Mouse (Mus musculus): ENCODE data around the gene Slc35b1. TPM values are rescaled to one million over a fixed set of nuclear protein-coding genes. Genes with fewer than 3 reads are reported as not detected.

Slc35b1 gene
- 70.8 to 79.6 TPM (median 76.6 TPM) in 4 replicates for total RNA-seq (2023; ENCODE audit: inconsistent age)

DNA sequence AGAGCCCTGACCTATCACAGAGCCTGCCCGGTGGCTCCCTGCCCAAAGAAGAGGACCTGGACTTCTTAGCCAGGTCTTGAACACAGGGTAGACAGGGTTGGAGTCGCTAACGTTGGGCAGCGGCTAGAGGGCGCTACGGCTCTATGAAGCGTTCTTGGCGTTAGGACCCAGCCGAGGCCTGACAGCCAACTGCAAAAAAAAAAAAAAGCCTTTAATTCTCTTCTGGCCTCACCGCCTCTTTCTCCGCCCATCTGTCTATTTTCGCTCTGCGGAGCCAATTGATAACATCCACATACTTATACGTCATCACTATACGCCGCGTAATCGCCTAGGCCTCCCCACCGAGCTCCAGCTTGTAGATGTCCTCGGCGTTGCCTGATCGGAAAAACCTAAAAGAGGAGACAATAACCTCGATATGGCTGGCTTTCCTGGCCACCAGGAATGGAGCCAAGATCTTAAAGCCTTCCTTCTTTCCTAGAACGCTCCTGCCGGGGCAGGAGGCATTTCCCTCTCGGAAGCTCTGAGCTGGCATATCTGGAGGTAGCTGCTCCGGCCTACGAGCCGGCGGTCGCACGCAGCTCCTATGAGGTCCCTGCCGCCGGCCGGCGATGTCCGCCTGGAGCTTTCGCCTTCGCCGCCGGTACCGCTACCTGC, at the start of gene Slc35b1:
Gene Slc35b1 (plus strand): TSS at position 374 of the 654 bp plus-strand sequence.

DNA sequence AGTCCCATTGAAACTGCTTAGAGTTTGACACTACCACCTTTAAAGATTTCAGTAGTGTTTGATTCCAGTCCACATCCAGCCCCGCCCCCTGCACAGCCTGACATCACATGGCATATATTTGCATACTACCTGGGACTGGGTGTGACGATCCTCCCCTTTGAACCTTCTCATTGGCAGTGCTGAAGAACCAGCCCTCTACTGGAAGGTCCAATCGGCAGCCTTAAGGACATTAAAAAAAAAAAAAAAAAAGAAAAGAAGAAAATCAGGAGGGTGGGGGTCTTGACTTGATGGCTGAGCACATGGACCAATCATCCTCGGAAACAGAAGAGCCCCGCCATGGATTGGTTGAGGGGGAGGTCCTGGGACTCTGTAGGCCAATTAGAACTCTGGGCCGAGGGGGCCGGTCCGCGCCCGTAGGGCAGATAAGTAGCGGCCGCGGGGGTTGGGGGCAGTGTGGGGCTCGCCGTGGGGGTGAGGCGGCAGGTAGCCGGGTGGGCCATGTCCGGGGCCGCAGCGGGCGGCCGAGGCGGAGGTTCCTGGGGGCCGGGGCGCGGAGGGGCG, 47.8 kb upstream of the Slc35b1 start, which contains the start of gene Fam117a:
Gene Fam117a (plus strand): TSS at position 451 of the 561 bp plus-strand sequence.

DNA sequence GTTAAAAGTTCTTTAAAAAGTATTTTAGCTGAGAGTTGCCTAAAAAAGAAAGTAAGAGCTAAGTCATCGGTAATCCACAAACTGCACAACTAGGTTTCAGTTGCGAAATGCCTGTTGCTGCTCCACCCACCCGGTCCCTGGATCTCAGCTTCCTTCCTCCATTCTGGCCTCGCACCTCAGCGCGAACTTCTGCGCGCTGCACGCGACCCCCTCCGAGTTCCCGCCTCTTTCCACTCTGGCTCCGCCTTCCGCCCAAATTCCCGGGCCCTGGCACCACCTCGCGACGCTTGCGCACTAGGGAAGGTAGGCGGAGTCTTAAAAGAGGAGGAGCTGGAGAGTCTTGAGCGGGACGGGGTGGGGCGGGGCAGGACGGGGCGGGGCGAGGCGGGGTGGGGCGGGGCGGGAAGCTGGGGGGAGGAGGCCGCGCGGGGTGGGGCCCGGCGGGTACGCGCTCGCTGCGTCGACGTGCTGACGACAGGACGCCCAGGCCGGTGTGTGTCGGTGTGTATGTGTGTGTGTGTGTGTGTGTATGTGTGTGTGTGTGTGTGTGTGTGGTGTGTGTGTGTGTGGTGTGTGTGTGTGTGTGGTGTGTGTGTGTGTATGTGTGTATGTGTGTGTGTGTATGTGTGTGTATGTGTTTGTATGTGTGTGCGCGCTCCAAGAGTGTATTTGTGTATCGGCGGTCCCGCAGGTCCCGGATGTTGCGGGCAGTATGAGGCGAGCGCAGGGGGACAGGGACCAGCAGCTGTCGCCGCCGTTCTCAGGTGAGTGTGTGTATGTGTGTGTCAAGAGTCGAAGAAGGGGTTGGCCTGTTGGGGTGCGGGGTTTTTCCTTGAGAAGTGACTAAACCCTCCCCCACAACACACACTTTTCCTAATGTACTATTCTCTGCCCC, 29.4 kb downstream of the Slc35b1 start, which contains the start of gene Spop:
Gene Spop (plus strand): TSS at position 440 of the 895 bp plus-strand sequence.

Other genes starting within 250 kb of the Slc35b1 start
- gene Dlx4, start 238.4 kb upstream of the Slc35b1 start, total RNA-seq (2023; ENCODE audit: inconsistent age) = not detected in 4 replicates
- gene Tac4, start 123.2 kb upstream of the Slc35b1 start, total RNA-seq (2023; ENCODE audit: inconsistent age) = 0.54 to 1.5 TPM (median 1.1 TPM) in 4 replicates
- 118 to 152 TPM (median 131 TPM) in 4 replicates for gene Kat7, start 74.4 kb upstream of the Slc35b1 start, total RNA-seq (2023; ENCODE audit: inconsistent age)
- 56.9 to 75.4 TPM (median 70.1 TPM) in 4 replicates for gene Fam117a, start 47.7 kb upstream of the Slc35b1 start, total RNA-seq (2023; ENCODE audit: inconsistent age)
- gene Spop, start 29.4 kb downstream of the Slc35b1 start, total RNA-seq (2023; ENCODE audit: inconsistent age) = 106 to 132 TPM (median 128 TPM) in 4 replicates
- gene Nxph3, start 129.9 kb downstream of the Slc35b1 start, total RNA-seq (2023; ENCODE audit: inconsistent age) = not detected in 4 replicates
- gene Ngfr, start 203.0 kb downstream of the Slc35b1 start, total RNA-seq (2023; ENCODE audit: inconsistent age) = 5.6 to 7.2 TPM (median 6.7 TPM) in 4 replicates

Data from B cell, adult (primary cell).